Mouse (Mus musculus) embryonic stem cell, embryonic (primary cell): ENCODE results near the gene Os9.

ENCODE experiments used
- CTCF ChIA-PET, 4 experiments: fragments of 300-600 bp in 2 of 4; fragments of 350-600 bp in 2 of 4; sonication (Branson Sonifier 250); formaldehyde crosslinking; loops; one replicate each; lab custom pipeline; 2022; ENCODE audit warnings: inconsistent platforms in 2 of 4; lab: Charles Lee
- POLR2A ChIA-PET, 4 experiments: fragments of 300-600 bp in 2 of 4; fragments of 350-600 bp in 2 of 4; sonication (Branson Sonifier 250); formaldehyde crosslinking; loops; one replicate each; lab custom pipeline; 2022; ENCODE audit warnings: antibody characterized with exemption in 4 of 4, inconsistent platforms in 1 of 4; lab: Charles Lee

Gene Os9

DNA sequence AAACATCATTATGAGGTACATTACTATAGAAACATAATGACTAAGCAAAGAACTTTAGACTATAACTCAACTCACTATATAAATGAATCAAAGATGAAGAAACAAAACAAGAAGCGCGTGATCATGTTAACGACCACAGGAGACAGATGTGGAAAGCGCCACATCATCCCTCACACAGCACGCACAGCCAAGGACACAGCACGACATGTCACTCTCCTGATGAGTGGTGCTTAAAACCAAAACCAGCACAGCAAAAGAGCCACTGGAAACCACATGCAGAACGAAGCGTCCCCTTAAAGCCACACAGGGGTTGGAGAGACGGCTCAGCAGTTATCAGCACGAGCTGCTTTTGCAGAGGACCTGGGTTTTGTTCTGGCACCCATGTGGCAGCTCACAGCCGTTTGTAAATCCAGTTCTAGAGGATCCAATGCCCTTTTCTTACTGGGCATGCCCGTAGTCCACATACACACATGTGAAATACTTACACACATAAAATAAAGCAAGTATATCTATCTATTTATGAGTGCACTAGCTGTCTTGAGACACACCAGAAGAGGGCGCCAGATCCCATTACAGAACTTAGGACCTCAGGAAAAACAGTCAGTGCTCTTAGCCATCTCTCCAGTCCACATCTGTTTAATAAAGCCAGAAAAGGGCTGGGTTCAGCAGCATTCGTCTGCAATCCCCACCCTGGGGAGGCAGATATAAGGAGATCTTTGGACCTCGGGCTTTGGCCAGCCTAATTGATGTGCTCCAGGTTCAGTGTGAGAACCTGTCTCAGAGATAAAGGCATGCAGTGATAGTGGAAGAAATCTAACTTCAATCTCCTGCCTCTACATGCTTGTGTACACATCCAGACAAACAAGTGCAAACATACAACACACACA lies 9.7 kb downstream of the Os9 start:
- ChIA-PET CTCF (interaction anchor here (0.5 to 1.3 kb wide), 10 partner anchors 10 to 746 kb away, joined by 3 to 12 read pairs (median 3); partner anchors contain the start of genes Agap2 (in 1 of the 4) and Os9 (in 1 of the 4)), POLR2A (no interaction called here)

DNA sequence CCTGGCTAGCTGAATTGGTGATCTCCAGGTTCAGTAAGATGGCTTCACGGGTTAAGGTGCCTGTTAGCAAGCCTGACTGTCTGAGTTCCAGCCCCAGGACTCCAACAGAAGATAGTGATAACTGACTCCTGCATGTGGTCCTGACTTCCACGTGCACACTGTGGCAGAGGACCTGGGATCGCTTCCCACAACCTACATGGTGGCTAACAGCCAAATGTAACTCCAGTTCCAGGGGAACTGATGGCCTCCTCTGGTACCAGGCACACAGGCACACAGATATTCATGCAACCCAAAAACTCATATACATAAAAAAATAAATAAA lies 12.7 kb downstream of the Os9 start:
- POLR2A ChIA-PET: no interaction called here
- CTCF ChIA-PET: interaction anchor here in 1 of 4 experiments (1.2 kb wide), 1 partner anchor 22 kb away, joined by 4 read pairs; no protein-coding TSS in a partner anchor

DNA sequence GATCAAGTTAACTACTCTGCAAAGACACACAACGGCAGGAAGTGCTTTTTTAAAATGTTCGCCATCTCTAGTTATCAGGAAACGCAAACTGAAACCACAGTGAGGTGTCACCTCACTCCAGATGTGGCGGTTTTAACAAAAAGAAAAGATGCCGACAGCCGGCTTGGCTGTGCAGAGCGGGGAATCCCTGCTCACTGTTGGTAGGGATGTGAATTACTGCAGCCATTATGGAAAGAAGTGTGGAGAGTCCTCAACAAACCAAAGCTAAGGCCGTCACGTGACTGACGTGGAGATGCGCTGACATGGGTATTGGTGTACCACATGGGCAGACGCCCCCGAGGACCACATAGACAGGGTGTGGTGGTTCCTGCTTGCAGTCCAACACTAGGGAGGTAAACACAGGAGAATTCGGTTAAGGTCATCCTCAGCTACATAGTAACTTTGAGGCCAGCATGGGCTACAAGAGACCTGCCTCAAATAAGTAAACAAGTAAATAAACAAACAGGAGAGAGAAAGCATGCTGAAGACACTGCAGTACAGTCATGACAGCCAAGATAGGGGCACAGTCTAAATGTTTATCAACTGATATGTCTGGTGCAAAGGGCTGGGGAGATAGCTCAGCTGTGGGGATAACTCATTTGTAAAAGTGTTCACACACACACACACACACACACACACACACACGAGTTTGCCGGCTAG lies 13.2 kb downstream of the Os9 start:
- POLR2A ChIA-PET: no interaction called here
- CTCF ChIA-PET: interaction anchor here in 1 of 4 experiments (1.2 kb wide), 1 partner anchor 22 kb away, joined by 4 read pairs; no protein-coding TSS in a partner anchor

DNA sequence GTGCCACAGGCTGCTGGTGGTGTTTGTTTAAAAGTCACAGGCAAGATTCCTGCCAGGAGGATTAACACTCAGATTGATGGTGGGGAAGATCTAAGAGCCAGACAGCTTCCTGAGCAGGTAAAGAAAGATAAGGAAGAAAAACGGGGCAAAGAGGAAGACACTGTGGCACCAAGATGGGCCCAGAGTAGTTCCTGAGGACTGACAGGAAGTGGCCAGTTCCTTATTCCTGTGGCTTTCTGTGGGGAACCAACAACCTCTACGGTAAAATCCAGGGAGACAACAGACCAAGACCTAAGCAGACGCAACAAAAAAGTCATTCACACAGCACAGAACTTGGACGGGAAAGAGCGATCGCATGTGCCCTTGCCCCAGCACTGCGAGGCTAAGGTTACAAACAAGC lies 17.3 kb downstream of the Os9 start:
- ChIA-PET POLR2A (interaction anchor here in 1 of 4 experiments (0.9 kb wide), 1 partner anchor 15 kb away, joined by 3 read pairs; no protein-coding TSS in a partner anchor), CTCF (interaction anchor here in 2 of 4 experiments (1.0 to 1.4 kb wide), 4 partner anchors 14 to 67 kb away, joined by 3 to 5 read pairs (median 4); partner anchors contain the start of gene Agap2 (in 1 of the 2))

DNA sequence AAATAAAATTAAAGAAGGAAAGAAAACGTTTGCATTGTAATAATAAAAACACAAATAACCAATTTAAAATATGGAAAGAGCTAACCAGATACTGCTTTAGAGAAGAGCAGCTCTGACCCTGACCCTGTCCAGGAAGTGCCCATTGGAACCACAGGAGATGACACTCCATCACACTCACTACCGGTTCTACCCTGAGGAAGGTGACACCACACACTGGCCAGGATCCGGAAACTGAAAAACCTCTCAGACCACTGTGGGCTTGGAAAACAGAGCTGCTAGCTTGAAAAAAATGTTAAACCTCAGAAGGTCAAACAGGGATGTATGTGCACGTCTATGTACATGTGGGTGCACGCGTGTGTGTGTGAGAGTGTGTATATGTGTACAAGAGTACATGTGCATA lies 19.8 kb downstream of the Os9 start:
- CTCF ChIA-PET: interaction anchor here in 1 of 4 experiments (0.9 kb wide), 1 partner anchor 248 kb away, joined by 3 read pairs; no protein-coding TSS in a partner anchor
- POLR2A ChIA-PET: interaction anchor here in 2 of 4 experiments (0.7 to 1.7 kb wide), 2 partner anchors 12 to 20 kb away, joined by 3 to 5 read pairs; partner anchors contain the start of gene Os9 (in 1 of the 2)

DNA sequence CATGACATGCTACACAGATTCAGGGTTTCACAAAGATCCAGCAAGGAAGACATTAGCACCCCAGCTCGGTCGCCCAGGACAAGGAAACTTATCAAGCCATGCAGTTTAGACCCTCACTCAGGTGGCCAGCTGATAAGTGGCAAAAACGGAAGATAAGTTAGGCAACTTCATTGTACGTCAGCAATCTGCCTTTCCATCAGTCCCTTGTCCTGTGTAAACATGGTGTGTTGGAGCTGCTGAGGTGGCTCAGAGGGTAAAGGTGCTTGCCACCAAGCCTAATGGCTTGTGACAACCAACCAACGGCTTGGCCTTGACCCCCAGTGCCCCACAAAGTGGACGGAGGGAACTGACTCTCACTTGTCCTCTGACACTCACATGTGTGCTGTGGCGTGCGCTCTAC lies 20.5 kb downstream of the Os9 start:
- ChIA-PET POLR2A (interaction anchor here in 1 of 4 experiments (1.7 kb wide), 1 partner anchor 20 kb away, joined by 5 read pairs; the partner anchor contains the start of gene Os9), CTCF (no interaction called here)

DNA sequence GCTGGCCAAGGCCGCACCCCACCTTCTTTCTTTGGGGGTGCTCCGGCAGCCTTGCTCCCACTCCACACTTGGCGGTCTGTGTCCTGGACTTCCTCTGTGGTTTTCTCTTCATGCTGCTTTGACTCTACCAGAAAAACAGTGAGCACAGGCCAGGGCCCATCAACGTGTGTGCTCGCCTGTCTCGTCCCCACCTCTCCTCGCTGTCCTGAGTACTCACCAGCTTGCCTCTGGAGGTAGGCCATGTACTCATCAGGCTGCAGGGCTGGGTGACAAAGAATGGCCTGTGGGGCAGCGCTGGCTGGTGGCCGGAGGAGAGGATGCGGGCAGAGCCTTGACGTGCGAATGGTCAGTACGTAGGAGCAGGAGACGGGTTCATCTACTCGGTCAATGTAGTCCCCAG lies 21.1 kb downstream of the Os9 start:
- CTCF ChIA-PET: no interaction called here
- POLR2A ChIA-PET: no interaction called here

DNA sequence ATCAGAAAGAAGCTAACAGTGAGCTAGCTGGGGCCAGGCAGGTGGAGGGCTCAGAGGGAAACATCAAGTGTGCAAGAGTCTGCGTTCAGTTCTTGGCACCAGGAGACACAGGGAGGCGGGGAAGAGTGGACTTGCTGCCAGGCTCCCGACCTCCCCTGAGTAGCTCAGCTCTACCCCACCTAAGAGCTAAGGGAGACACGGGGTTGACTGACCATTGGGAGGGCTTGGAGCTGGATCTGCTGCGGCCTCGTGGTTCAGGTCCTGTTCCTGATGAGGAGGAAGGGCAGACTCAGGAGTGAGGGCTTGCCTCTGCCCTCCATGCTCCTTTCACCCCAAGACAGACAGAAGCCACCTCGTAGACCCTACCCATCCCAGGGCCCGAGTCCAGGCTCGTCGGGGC lies 21.7 kb downstream of the Os9 start:
- ChIA-PET POLR2A (interaction anchor here in 3 of 4 experiments (0.7 to 2.2 kb wide), 4 partner anchors 10 to 164 kb away, joined by 3 to 5 read pairs (median 3); partner anchors contain the start of genes Os9 (in 2 of the 3) and Kif5a (in 1 of the 3)), CTCF (interaction anchor here in 2 of 4 experiments (0.9 to 1.0 kb wide), 2 partner anchors 41 kb away, joined by 3 read pairs; no protein-coding TSS in a partner anchor)

DNA sequence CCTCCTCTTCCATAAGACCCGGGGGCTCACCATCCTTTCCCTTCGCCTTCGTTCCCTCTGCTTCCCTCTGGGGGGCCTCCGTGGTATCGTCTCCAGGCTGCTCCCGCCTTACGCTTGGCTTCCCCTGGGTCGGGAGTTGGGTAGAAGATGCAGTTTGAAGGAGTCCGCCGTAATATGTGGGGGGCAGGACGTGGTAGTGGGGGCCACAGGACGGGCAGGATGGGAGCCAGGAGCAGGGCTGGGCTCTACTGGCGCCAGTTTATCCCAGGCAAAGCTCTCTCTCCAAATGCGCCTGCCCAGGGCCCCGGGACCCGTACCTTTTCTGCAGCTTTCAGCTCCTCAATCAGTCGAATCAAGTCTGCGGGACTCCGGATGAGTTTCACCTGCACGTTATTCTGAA lies 22.4 kb downstream of the Os9 start:
- ChIA-PET POLR2A (interaction anchor here in 3 of 4 experiments (0.6 to 2.2 kb wide), 7 partner anchors 10 to 165 kb away, joined by 3 to 5 read pairs (median 3); partner anchors contain the start of genes Os9 (in 2 of the 3), Eef1akmt3 (in 1 of the 3), Kif5a (in 1 of the 3) and Tspan31 (in 1 of the 3)), CTCF (interaction anchor here in 2 of 4 experiments (0.9 to 1.0 kb wide), 2 partner anchors 40 kb away, joined by 3 read pairs; no protein-coding TSS in a partner anchor)

DNA sequence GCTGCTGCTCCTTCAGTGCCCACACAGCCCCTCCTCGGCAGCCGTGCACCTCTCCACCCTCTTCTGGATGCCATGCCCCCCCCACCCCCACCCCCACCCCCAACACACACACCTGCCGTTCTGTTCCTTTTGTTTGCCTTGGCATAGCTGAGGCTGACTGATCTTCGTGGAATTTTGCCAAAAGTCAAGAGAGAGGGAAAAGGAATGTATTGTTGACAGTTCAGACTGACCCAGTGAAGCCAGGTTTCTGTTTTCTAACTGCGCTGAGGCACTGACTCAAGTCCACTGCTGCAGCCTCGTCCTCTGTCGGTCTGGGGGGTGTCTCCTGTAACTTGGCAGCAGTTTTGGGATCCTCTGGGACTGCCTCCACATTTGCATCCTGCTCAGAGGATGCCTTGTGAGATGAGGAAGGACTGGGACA lies 26.5 kb downstream of the Os9 start:
- CTCF ChIA-PET: interaction anchor here in 2 of 4 experiments (1.4 to 1.7 kb wide), 2 partner anchors 36 to 255 kb away, joined by 3 to 4 read pairs; no protein-coding TSS in a partner anchor
- POLR2A ChIA-PET: interaction anchor here in 3 of 4 experiments (0.6 to 1.9 kb wide), 8 partner anchors 16 to 644 kb away, joined by 3 to 8 read pairs (median 4); partner anchors contain the start of genes Os9 (in 1 of the 3) and Tspan31 (in 1 of the 3)

DNA sequence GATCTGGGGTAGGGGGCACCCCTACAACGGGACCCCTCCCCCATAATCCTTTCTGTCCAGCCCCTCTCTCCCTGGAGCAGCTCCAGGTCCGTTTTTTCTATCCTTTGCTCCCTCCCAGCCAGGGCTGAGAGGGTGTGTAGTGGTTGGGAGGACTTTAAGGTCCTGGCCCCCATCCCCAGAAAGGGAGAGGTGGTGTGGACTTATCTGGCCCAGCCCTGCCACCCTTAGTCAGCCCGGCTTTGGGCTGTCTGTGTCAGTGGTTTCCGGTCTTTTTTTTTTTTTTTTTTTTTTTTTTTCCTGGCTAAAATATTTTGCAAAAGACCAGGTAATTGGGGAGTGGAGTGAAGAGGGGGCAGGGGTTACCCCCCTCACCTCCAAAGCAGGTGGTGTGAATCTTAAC lies 28.2 kb downstream of the Os9 start:
- POLR2A ChIA-PET: interaction anchor here in 1 of 4 experiments (1.9 to 2.8 kb wide), 3 partner anchors 12 to 30 kb away, joined by 7 to 10 read pairs (median 8); partner anchors contain the start of gene Tspan31
- CTCF ChIA-PET: interaction anchor here in 2 of 4 experiments (1.3 to 1.4 kb wide), 2 partner anchors 9 to 12 kb away, joined by 3 to 4 read pairs; no protein-coding TSS in a partner anchor

DNA sequence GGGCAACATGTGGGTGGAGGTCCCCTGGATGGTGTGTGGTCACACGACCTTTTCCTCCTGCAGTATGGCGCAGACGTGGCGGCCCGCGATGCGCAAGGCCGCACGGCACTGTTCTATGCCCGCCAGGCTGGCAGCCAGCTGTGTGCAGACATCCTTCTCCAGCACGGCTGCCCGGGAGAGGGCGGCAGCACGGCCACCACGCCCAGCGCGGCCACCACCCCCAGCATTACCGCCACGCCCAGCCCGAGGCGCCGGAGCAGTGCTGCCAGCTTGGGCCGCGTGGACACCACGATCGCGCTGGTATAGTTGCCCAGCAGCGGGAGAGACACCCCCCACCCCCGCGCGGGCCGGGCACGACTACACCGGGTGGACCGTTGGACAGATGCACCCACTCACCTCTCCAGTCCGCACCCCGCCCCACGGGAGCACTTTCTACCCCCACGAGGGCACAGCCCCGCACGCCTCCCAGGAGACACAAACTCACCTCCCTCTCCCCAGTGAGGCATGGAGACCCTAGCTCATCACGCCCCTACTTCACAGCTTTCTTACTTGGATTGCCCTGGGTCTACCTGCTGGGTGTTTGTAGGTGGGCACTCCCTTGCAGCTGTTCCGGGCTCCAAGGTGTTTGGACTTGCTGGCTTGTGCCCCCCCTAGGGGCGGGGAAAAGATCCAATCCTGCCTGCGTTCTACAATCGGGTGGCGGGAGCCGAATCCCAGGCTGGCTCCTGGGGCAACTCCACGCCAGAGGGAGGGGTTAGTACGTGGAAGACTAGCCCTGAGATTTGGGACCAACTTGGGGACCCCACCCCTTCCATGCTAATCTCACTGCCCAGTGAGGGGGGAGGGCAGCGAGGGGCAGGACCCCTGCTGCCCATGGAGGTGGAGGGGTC lies 29.2 kb downstream of the Os9 start:
- ChIA-PET CTCF (interaction anchor here in 3 of 4 experiments (0.6 to 1.7 kb wide), 12 partner anchors 8 to 435 kb away, joined by 3 to 5 read pairs (median 4); partner anchors contain the start of gene Agap2 (in 2 of the 3)), POLR2A (interaction anchor here (0.5 to 2.8 kb wide), 11 partner anchors 11 to 417 kb away, joined by 3 to 10 read pairs (median 3); partner anchors contain the start of gene Tspan31 (in 3 of the 4))

DNA sequence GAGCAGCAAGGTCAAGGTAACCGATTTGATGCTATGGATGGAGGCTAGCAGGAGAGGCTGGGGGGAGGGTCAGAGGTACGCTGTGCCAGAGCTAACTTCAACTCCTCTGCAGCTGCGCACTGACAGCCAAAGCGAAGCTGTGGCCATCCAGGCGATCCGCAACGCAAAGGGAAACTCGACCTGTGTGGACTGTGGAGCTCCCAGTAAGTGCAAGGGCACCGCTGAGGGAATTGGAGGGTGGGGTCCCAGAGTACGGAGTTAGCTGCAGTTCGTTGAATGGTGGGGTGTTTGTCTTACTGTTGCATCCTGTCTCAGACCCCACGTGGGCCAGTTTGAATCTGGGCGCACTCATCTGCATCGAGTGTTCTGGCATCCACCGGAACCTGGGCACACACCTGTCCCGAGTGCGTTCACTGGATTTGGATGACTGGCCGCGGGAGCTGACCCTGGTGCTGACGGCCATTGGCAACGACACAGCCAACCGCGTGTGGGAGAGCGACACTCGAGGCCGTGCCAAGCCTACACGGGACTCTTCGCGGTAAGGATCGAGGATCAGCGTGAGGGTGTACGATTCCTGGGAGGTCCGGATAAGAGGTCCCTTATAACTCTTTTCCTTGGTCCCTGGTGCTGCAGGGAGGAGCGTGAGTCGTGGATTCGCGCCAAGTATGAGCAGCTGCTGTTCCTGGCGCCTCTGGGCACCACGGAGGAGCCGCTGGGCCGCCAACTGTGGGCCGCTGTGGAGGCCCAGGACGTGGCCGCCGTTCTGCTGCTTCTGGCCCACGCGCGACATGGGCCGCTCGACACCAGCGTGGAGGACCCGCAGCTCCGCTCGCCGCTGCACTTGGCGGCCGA lies 30.1 kb downstream of the Os9 start:
- ChIA-PET CTCF (interaction anchor here (0.6 to 1.7 kb wide), 12 partner anchors 11 to 436 kb away, joined by 3 to 5 read pairs (median 4); partner anchors contain the start of genes Agap2 (in 2 of the 4) and Os9 (in 1 of the 4)), POLR2A (interaction anchor here (0.6 to 2.1 kb wide), 12 partner anchors 12 to 447 kb away, joined by 3 to 7 read pairs (median 3); partner anchors contain the start of gene Tspan31 (in 3 of the 4))

DNA sequence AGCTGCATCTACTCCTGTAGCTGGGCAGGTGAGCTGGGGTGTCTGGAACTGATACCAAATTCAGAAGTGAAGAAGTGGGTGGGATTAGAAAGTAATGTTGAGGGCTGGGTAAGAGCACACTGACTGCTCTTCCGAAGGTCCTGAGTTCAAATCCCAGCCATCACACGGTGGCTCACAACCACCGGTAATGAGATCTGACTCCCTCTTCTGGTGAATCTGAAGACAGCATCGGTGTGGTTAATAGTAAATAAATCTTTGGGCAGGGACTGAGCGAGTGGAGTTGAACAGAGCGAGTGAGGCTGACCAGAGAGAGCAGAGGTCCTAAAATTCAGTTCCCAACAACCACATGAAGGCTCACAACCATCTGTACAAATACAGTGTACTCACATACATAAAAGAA lies 35.3 kb downstream of the Os9 start:
- ChIA-PET CTCF (interaction anchor here in 2 of 4 experiments (0.7 to 1.8 kb wide), 4 partner anchors 8 to 112 kb away, joined by 3 to 7 read pairs (median 4); partner anchors contain the start of gene Agap2 (in 1 of the 2)), POLR2A (interaction anchor here in 2 of 4 experiments (1.0 to 2.1 kb wide), 4 partner anchors 10 to 161 kb away, joined by 3 to 7 read pairs (median 6); partner anchors contain the start of genes Agap2 (in 1 of the 2) and Tspan31 (in 1 of the 2))

DNA sequence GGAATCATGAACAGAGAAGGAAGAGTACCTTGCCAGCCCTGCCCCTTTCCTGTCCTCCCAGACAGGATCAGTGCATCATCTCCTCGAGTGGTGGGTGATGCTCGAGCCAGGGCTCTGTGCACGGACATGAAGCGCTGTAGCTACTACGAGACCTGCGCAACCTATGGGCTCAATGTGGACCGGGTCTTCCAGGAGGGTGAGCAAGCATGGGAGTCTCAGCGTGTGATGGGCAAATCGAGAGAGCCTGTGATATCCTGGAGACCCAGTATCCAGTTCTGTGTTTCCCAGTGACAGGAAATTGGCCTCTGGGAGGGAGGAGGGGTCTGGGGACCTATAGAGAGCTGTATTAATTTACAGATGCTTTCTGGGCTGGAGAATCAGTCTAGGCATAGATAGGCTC lies 35.9 kb downstream of the Os9 start:
- CTCF ChIA-PET: interaction anchor here in 1 of 4 experiments (0.7 to 1.8 kb wide), 2 partner anchors 10 to 112 kb away, joined by 3 to 7 read pairs; partner anchors contain the start of gene Agap2
- POLR2A ChIA-PET: interaction anchor here in 2 of 4 experiments (1.0 to 2.1 kb wide), 4 partner anchors 9 to 160 kb away, joined by 3 to 7 read pairs (median 6); partner anchors contain the start of genes Agap2 (in 1 of the 2) and Tspan31 (in 1 of the 2)
